Mouse (Mus musculus) MEL (cell line): ENCODE data around the gene Frmd6. TPM values are rescaled to one million over a fixed set of nuclear protein-coding genes. Genes with fewer than 3 reads are reported as not detected.

Experiments
- DNase-seq: peaks from one replicate; pipeline ENCODE4 v3.0.0; 2011; ENCODE audit warnings: low read depth, low spot score
- H3K27ac ChIP-seq: 2 replicates; pipeline ENCODE4 v1.5.1; 2012; ENCODE audit warnings: low read depth, mild to moderate bottlenecking, control low read depth, low read length, moderate library complexity; ENCODE audit not compliant: control insufficient read depth
- H3K27me3 ChIP-seq, 2 experiments: fragments of 150-350 bp in 1 of 2; sonication (generic) in 1 of 2; 2 replicates each; pipeline ENCODE4 v1.6.1; 2012; ENCODE audit warnings: low read length in 2 of 2, mild to moderate bottlenecking in 2 of 2, improper control_type of control experiment in 1 of 2, moderate library complexity in 1 of 2; ENCODE audit not compliant: insufficient read depth in 2 of 2, control insufficient read depth in 1 of 2
- H3K36me3 ChIP-seq, 2 experiments: 2 replicates each; pipeline ENCODE4 v1.6.1; 2012 to 2014; ENCODE audit warnings: low read length in 2 of 2, improper control_type of control experiment in 1 of 2, inconsistent platforms in 1 of 2, mild to moderate bottlenecking in 1 of 2; ENCODE audit not compliant: insufficient read depth in 2 of 2, control insufficient read depth in 1 of 2
- H3K4me1 ChIP-seq, 2 experiments: fragments of 150-350 bp in 1 of 2; sonication (generic) in 1 of 2; 2 replicates each; pipeline ENCODE4 v1.6.1; 2012; ENCODE audit warnings: low read length in 2 of 2, improper control_type of control experiment in 1 of 2, mild to moderate bottlenecking in 1 of 2; ENCODE audit not compliant: insufficient read depth in 2 of 2, control insufficient read depth in 1 of 2
- H3K4me3 ChIP-seq, 2 experiments: fragments of 150-350 bp in 1 of 2; sonication (generic) in 1 of 2; 2 replicates each; pipeline ENCODE4 v1.5.1; 2012; ENCODE audit warnings: low read depth in 2 of 2, low read length in 2 of 2, mild to moderate bottlenecking in 2 of 2, moderate library complexity in 2 of 2, control low read depth in 1 of 2, improper control_type of control experiment in 1 of 2; ENCODE audit not compliant: control insufficient read depth in 1 of 2, insufficient read depth in 1 of 2
- H3K79me2 ChIP-seq: 2 replicates; pipeline ENCODE4 v1.6.1; 2012; ENCODE audit warnings: mild to moderate bottlenecking, low read length, moderate library complexity; ENCODE audit not compliant: control insufficient read depth, poor library complexity, insufficient read depth
- H3K9ac ChIP-seq: 2 replicates; pipeline ENCODE4 v1.6.1; 2012; ENCODE audit warnings: low read depth, mild to moderate bottlenecking, control low read depth, low read length, moderate library complexity; ENCODE audit not compliant: control insufficient read depth, poor library complexity, severe bottlenecking
- H3K9me3 ChIP-seq: fragments of 150-350 bp; sonication (generic); replicated peaks from 2 replicates; pipeline ENCODE4 v1.6.1; 2012; ENCODE audit warnings: mild to moderate bottlenecking, low read length, improper control_type of control experiment, moderate library complexity; ENCODE audit not compliant: insufficient read depth
- CHD1 ChIP-seq: IDR thresholded peaks from 2 replicates; pipeline ENCODE4 v1.6.1; 2012; ENCODE audit warnings: low read depth, mild to moderate bottlenecking, inconsistent platforms, low read length, improper control_type of control experiment
- CTCF ChIP-seq, 3 experiments: IDR thresholded peaks in 2 of 3; conservative IDR thresholded peaks in 1 of 3; 2 replicates each; pipeline ENCODE4 v1.5.1; 2011 to 2012; ENCODE audit warnings: low read length in 3 of 3, low read depth in 2 of 3, mild to moderate bottlenecking in 2 of 3, improper control_type of control experiment in 1 of 3, inconsistent platforms in 1 of 3, mixed read lengths in 1 of 3, moderate library complexity in 1 of 3; ENCODE audit not compliant: control insufficient read depth in 1 of 3, insufficient read depth in 1 of 3, poor library complexity in 1 of 3, severe bottlenecking in 1 of 3
- E2F4 ChIP-seq: IDR thresholded peaks from 2 replicates; pipeline ENCODE4 v1.6.1; 2011; ENCODE audit warnings: low read depth, low read length, improper control_type of control experiment, borderline replicate concordance
- HCFC1 ChIP-seq: IDR thresholded peaks from 2 replicates; pipeline ENCODE4 v1.6.1; 2012; ENCODE audit warnings: low read depth, mild to moderate bottlenecking, inconsistent platforms, low read length, improper control_type of control experiment, moderate library complexity
- MXI1 ChIP-seq: IDR thresholded peaks from 2 replicates; pipeline ENCODE4 v1.6.1; 2011; ENCODE audit warnings: mild to moderate bottlenecking, low read depth, low read length, improper control_type of control experiment
- MYB ChIP-seq: IDR thresholded peaks from 2 replicates; pipeline ENCODE4 v1.6.1; 2011; ENCODE audit warnings: mild to moderate bottlenecking, low read depth, low read length, improper control_type of control experiment
- MYC ChIP-seq: IDR thresholded peaks from 2 replicates; pipeline ENCODE4 v1.6.1; 2011; ENCODE audit warnings: low read depth, mild to moderate bottlenecking, low read length, improper control_type of control experiment, moderate library complexity
- NELFE ChIP-seq: IDR thresholded peaks from 2 replicates; pipeline ENCODE4 v1.6.1; 2011; ENCODE audit warnings: low read depth, low read length, improper control_type of control experiment
- NRF1 ChIP-seq: IDR thresholded peaks from 2 replicates; pipeline ENCODE4 v1.6.1; 2014; ENCODE audit warnings: low read depth, mild to moderate bottlenecking, inconsistent platforms, low read length, improper control_type of control experiment, moderate library complexity; ENCODE audit not compliant: poor library complexity, insufficient read depth, severe bottlenecking
- POLR2AphosphoS2 ChIP-seq: IDR thresholded peaks from 2 replicates; pipeline ENCODE4 v1.6.1; 2011; ENCODE audit warnings: low read length, improper control_type of control experiment
- SIN3A ChIP-seq: IDR thresholded peaks from 2 replicates; pipeline ENCODE4 v1.6.1; 2012; ENCODE audit warnings: low read length, improper control_type of control experiment, inconsistent platforms
- TCF12 ChIP-seq: IDR thresholded peaks from 2 replicates; pipeline ENCODE4 v1.6.1; 2014; ENCODE audit warnings: low read depth, mild to moderate bottlenecking, inconsistent platforms, low read length, improper control_type of control experiment, moderate library complexity
- UBTF ChIP-seq: IDR thresholded peaks from 2 replicates; pipeline ENCODE4 v1.6.1; 2012; ENCODE audit warnings: low read depth, mild to moderate bottlenecking, inconsistent platforms, low read length, improper control_type of control experiment, moderate library complexity, borderline replicate concordance; ENCODE audit not compliant: insufficient read depth
- USF2 ChIP-seq, 2 experiments: IDR thresholded peaks; 2 replicates each; pipeline ENCODE4 v1.6.1; 2011 to 2012; ENCODE audit warnings: improper control_type of control experiment in 2 of 2, low read length in 2 of 2, borderline replicate concordance in 1 of 2, inconsistent platforms in 1 of 2, low read depth in 1 of 2, mild to moderate bottlenecking in 1 of 2; ENCODE audit not compliant: insufficient read depth in 1 of 2
- ZC3H11A ChIP-seq: IDR thresholded peaks from 2 replicates; pipeline ENCODE4 v1.6.1; 2012; ENCODE audit warnings: low read depth, mild to moderate bottlenecking, inconsistent platforms, low read length, improper control_type of control experiment
- ZKSCAN1 ChIP-seq: IDR thresholded peaks from 2 replicates; pipeline ENCODE4 v1.6.1; 2012; ENCODE audit warnings: low read depth, mild to moderate bottlenecking, inconsistent platforms, low read length, improper control_type of control experiment, moderate library complexity
- ZMIZ1 ChIP-seq: IDR thresholded peaks from 2 replicates; pipeline ENCODE4 v1.6.1; 2012; ENCODE audit warnings: low read depth, mild to moderate bottlenecking, inconsistent platforms, low read length, improper control_type of control experiment, moderate library complexity
- polyA plus RNA-seq, 2 experiments: library from polyadenylated mRNA; stranded (reverse) in 1 of 2; unstranded in 1 of 2; fragments of >175 nt in 1 of 2; fragments of >200 nt in 1 of 2; gene quantifications; 2 replicates each; pipeline versions ENCODE4 v1.2.1 to v1.2.4; 2012; ENCODE audit warnings: low replicate concordance in 2 of 2, low read depth in 1 of 2; ENCODE audit not compliant: insufficient read length in 2 of 2, insufficient read depth in 1 of 2, missing spikeins in 1 of 2
- total RNA-seq: library from RNA; depleted of rRNA; stranded (reverse); fragments of 300-350 nt; gene quantifications from 2 replicates; pipeline ENCODE4 v1.2.3, GENCODE M21; 2012

Gene Frmd6
- total and polyA plus RNA-seq, 3 experiments: 3.7 to 5.0 TPM; not detected in 1

DNA sequence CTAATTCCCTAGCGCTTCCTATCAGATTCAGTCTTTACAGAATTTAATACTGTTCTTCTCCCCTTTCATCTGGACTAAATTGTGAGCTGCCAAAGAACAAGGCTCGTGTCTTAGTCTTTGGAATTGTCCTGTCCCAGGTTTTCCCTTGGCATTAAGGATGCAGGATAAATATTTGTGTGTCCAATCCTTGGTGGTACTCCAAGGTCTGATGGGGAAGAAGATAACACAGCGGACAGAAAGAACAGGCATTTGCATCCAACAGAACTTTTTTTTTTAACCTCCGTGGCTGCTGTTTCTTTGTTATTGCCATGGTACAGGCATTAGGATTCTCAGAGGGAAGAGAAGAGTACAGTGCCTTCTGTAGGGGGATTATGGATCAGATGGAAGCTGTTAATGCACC lies 21.8 kb upstream of the Frmd6 start:
- Histone ChIP-seq H3K27ac (no peak overlapping the region), H3K79me2 (no peaks in the 10 kb centered on the region), H3K9ac (no peak overlapping the region), H3K4me1 (no peaks in the 10 kb centered on the region), H3K27me3 (peaks cover 0 to 3% of the 10 kb centered on the region in 2 experiments; a peak in 3 of 4 replicates), H3K9me3 (no peaks in the 10 kb centered on the region), H3K4me3 (no peak overlapping the region), H3K36me3 (no peaks in the 10 kb centered on the region)
- DNase-seq: no peak
- no peak for TF ChIP-seq UBTF
- no peak for TF ChIP-seq CHD1
- no peak for TF ChIP-seq ZC3H11A
- no peak for TF ChIP-seq POLR2AphosphoS2
- TF ChIP-seq TCF12: no peak
- TF ChIP-seq MYB: no peak
- TF ChIP-seq HCFC1: no peak
- TF ChIP-seq NRF1: no peak

DNA sequence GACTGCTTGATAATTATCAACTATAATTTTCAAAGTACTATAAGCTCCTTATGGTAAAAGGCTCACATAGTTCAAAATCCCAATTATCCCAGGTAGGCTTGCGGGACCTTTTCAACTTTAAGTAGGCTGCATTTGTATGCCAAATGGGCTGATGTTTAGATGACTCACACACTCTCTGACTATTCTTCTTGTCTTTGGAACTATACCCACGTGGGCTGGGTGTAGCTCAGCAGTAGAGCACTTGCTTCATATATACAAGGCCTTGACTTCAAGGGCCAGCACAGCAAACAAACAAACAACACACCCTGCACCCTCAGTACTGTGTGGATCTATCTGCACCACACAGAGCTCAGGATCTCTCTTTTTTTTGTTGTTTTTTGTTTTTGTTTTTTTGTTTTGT lies 20.3 kb upstream of the Frmd6 start:
- Histone ChIP-seq H3K79me2 (no peaks in the 10 kb centered on the region), H3K27ac (no peak overlapping the region), H3K4me3 (no peak overlapping the region), H3K9me3 (no peaks in the 10 kb centered on the region), H3K4me1 (no peaks in the 10 kb centered on the region), H3K27me3 (peaks cover under 1 to 3% of the 10 kb centered on the region in 2 experiments; a peak in 3 of 4 replicates), H3K36me3 (no peaks in the 10 kb centered on the region), H3K9ac (no peak overlapping the region)
- no peak for DNase-seq
- TF ChIP-seq ZKSCAN1: no peak
- no peak for TF ChIP-seq NELFE
- no peak for TF ChIP-seq E2F4
- TF ChIP-seq CHD1: no peak
- no peak for TF ChIP-seq MYC
- TF ChIP-seq UBTF: no peak
- no peak for TF ChIP-seq USF2 (IDR thresholded peaks at IDR 0.05; ENCODE audit: borderline replicate concordance in 1 of 2, insufficient read depth in 1 of 2, low read depth in 1 of 2, low read length in 2 of 2)
- no peak for TF ChIP-seq POLR2AphosphoS2
- TF ChIP-seq ZMIZ1: no peak
- TF ChIP-seq CTCF (IDR thresholded peaks at IDR 0.05 in 2 of 3, conservative IDR thresholded peaks at IDR 0.05 in 1 of 3; ENCODE audit: control insufficient read depth in 1 of 3, insufficient read depth in 1 of 3, low read depth in 2 of 3, low read length in 3 of 3, poor library complexity in 1 of 3, severe bottlenecking in 1 of 3): no peak
- no peak for TF ChIP-seq SIN3A
- no peak for TF ChIP-seq MXI1
